10 mouse cellular contexts compared by ENCODE assay signal in the genomic region with DNA sequence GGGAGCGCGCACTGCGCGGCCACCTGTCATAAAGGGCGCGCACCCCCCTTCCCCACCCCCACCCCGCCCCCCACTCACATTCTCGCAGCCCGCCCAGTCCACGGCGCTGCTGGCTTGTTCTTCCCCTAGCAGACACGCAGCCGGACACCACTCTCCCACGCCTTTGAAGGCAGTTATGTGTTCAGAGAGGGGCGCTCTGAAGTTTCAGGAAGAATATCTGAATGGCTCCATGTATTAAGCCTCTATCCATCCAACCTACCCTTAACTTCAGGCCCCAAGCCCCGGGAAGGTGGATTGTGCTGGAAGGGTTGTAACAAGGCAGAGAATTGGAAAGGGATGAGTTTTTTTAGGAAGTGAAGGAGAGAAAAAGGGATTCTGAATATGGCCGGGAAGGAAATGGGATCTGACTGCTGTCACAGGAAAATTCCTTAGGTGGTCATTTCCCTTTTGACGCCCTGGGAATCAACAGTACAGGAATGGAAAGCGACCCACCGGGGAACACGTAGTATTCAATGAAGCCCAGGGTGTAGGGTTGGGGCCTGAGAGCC. TPM values are rescaled to one million over a fixed set of nuclear protein-coding genes. Genes with fewer than 3 reads are reported as not detected.
A peak's percentile ranks its signal among the peaks of the same experiment; 100 is the strongest.
DNase-seq lines count a peak whose midpoint lies in the region; ATAC-seq lines count a peak whose summit lies in the region.
"Had no signal": no experiment of that assay in that cellular context is flagged by ENCODE, and none has a peak within 500 bp of the region (broad histone marks: within the 10 kb centered on the region; RNA-seq: fewer than 3 reads in every experiment).

No protein-coding gene starts in this region.

- peak; percentile 49 for ATAC-seq in hindbrain, embryonic 11.5 days (ENCODE audit: low FRiP score)
- peak; percentile 34 for ATAC-seq in midbrain, embryonic 11.5 days (ENCODE audit: low FRiP score)

- no peak for DNase-seq in heart, embryonic 10.5 days (ENCODE audit: low spot score)
- DNase-seq in heart, postnatal 4 days = no peak
- DNase-seq in R1 (ENCODE audit: low read depth, low spot score) = peak; percentile 19
- DNase-seq in hindbrain, embryonic 11.5 days (ENCODE audit: low spot score) = peak; percentile 9
- peak; percentile 86 for DNase-seq in midbrain, embryonic 11.5 days (ENCODE audit: low spot score, missing footprints)
- peak; percentile 5 for DNase-seq in testis, postnatal 14 days (ENCODE audit: low spot score)
- no peak for DNase-seq in left cerebral cortex, postnatal 4 days
- no peak for DNase-seq in adrenal gland, postnatal 4 days (ENCODE audit: low spot score in 2 of 2)

- H3K4me1 ChIP-seq in heart, embryonic 10.5 days = no peaks in the 10 kb centered on the region
- H3K4me1 ChIP-seq in hindbrain, embryonic 11.5 days (replicated peaks; ENCODE audit: control insufficient read depth, insufficient read depth, low read length) = no peaks in the 10 kb centered on the region
- no peaks in the 10 kb centered on the region for H3K4me1 ChIP-seq in midbrain, embryonic 11.5 days (ENCODE audit: control insufficient read depth, insufficient read depth, low read length)

- no peak overlapping the region for H3K27ac ChIP-seq in heart, embryonic 10.5 days
- 0 out of 2 replicates have a peak overlapping the region, but pooled peaks have one; percentile 84 for H3K27ac ChIP-seq in hindbrain, embryonic 11.5 days (ENCODE audit: low read depth, low read length)
- H3K27ac ChIP-seq in midbrain, embryonic 11.5 days (ENCODE audit: low read depth, low read length) = no peak overlapping the region
- H3K27ac ChIP-seq: liver, embryonic 14.5 days had no signal

- 27% methylated on average over 21 of the region's 21 CpGs for WGBS in heart, embryonic 10.5 days
- WGBS in hindbrain, embryonic 11.5 days = 18% methylated on average over 16 of the region's 21 CpGs
- WGBS in midbrain, embryonic 11.5 days = 28% methylated on average over 21 of the region's 21 CpGs

- no peaks in the 10 kb centered on the region for H3K36me3 ChIP-seq in heart, embryonic 10.5 days
- H3K36me3 ChIP-seq in hindbrain, embryonic 11.5 days (ENCODE audit: control insufficient read depth, insufficient read depth, low read length) = no peaks in the 10 kb centered on the region
- H3K36me3 ChIP-seq in midbrain, embryonic 11.5 days (ENCODE audit: control insufficient read depth, insufficient read depth, low read length) = no peaks in the 10 kb centered on the region

- H3K9ac ChIP-seq in hindbrain, embryonic 11.5 days (ENCODE audit: low read depth, low read length) = peak overlapping the region; percentile 41; the same call in 1 of the 2 replicates
- peak overlapping the region; percentile 63 for H3K9ac ChIP-seq in midbrain, embryonic 11.5 days (ENCODE audit: low read length)
- H3K9ac ChIP-seq: liver, embryonic 14.5 days had no signal

- H3K4me2 ChIP-seq in hindbrain, embryonic 11.5 days (replicated peaks; ENCODE audit: low read depth, low read length) = peak overlapping the region; percentile 61
- H3K4me2 ChIP-seq in midbrain, embryonic 11.5 days = peak overlapping the region; percentile 59

- H3K27me3 ChIP-seq in heart, embryonic 10.5 days (ENCODE audit: insufficient read depth, poor library complexity, severe bottlenecking) = peaks cover 59% of the 10 kb centered on the region
- H3K27me3 ChIP-seq in hindbrain, embryonic 11.5 days (ENCODE audit: control insufficient read depth, insufficient read depth, low read length) = peaks cover 11% of the 10 kb centered on the region
- H3K27me3 ChIP-seq in midbrain, embryonic 11.5 days (ENCODE audit: control insufficient read depth, insufficient read depth, low read length) = peaks cover 35% of the 10 kb centered on the region
- H3K27me3 ChIP-seq: CH12.LX had no signal

- intact Hi-C loops in left cerebral cortex, postnatal 4 days (cut with DNase I) = no loop called here

- H3K4me3 ChIP-seq in heart, embryonic 10.5 days = peak overlapping the region; percentile 63
- H3K4me3 ChIP-seq in hindbrain, embryonic 11.5 days (ENCODE audit: low read depth, low read length) = peak overlapping the region; percentile 53
- H3K4me3 ChIP-seq in midbrain, embryonic 11.5 days (ENCODE audit: low read depth, low read length) = peak overlapping the region; percentile 51

- H3K9me3 ChIP-seq in heart, embryonic 10.5 days = no peaks in the 10 kb centered on the region; the same call in 1 of the 2 replicates
- H3K9me3 ChIP-seq in hindbrain, embryonic 11.5 days (ENCODE audit: control insufficient read depth, low read length) = no peaks in the 10 kb centered on the region
- H3K9me3 ChIP-seq in midbrain, embryonic 11.5 days (ENCODE audit: control insufficient read depth, low read length) = no peaks in the 10 kb centered on the region

RNA-seq across cellular contexts. Expression of a gene that starts 0.7 kb away (rescaled TPM):
- 0.64 and 0.67 TPM in 2 replicates for polyA plus RNA-seq in heart, embryonic 10.5 days (2016; fragmentation: Nextera tagmentation; extraction: Ambion mirVana)
- total RNA-seq in heart, postnatal 4 days (2021) = 1 to 10 TPM; 2.3 to 2.6 TPM
- 1.5 and 2.0 TPM in 2 replicates for polyA plus RNA-seq in hindbrain, embryonic 11.5 days (2014; fragmentation: Nextera tagmentation; extraction: Ambion mirVana)
- polyA plus RNA-seq in midbrain, embryonic 11.5 days (2014; fragmentation: Nextera tagmentation; extraction: Ambion mirVana) = 1.5 and 1.6 TPM in 2 replicates
- total RNA-seq in left cerebral cortex, postnatal 4 days (2021) = 10 to 100 TPM; 94.0 to 98.9 TPM
- total RNA-seq in adrenal gland, postnatal 4 days (2021) = 10 to 100 TPM; 16.9 to 17.2 TPM
- total RNA-seq: CH12.LX had no signal

Comparison
In these comparisons a context has a peak if more than half of its experiments do, and no peak if none do; other contexts are left out.
1. DNase-seq: peak in R1 (single experiment), hindbrain, embryonic 11.5 days (single experiment), midbrain, embryonic 11.5 days (single experiment) and testis, postnatal 14 days (single experiment); none in heart, embryonic 10.5 days (single experiment), heart, postnatal 4 days (single experiment), left cerebral cortex, postnatal 4 days (single experiment) and adrenal gland, postnatal 4 days (0 of 2).
2. RNA of a gene that starts 0.7 kb away (total RNA-seq): 94.0 to 98.9 TPM in left cerebral cortex, postnatal 4 days; 16.9 to 17.2 TPM in adrenal gland, postnatal 4 days and 2.3 to 2.6 TPM in heart, postnatal 4 days; every median in the first group is over 4 times any median in the second.
3. Peak in every context shown above with its lines, with median percentiles within 50 percentile points of each other: H3K4me3 ChIP-seq.